Mouse (Mus musculus): Measurements from ENCODE around the gene Cdkn1b. TPM values are rescaled to one million over a fixed set of nuclear protein-coding genes. Genes with fewer than 3 reads are reported as not detected.

The Cdkn1b gene
- 21.7 and 24.1 TPM in 2 replicates for polyA plus RNA-seq (2015; fragmentation: Nextera tagmentation; extraction: Ambion mirVana)

- peaks cover 46% of the 10 kb centered on the region for H3K4me1 ChIP-seq (replicated peaks)
- 0 out of 2 replicates have a peak, but pooled peaks cover 6% of the 10 kb centered on the region for H3K36me3 ChIP-seq
- H3K4me2 ChIP-seq, result peak within 1 kb of the TSS; percentile 71
- peak; percentile 97 for ATAC-seq (ENCODE audit: low read depth)
- no peaks in the 10 kb centered on the region for H3K9me3 ChIP-seq
- H3K9ac ChIP-seq, result peak within 1 kb of the TSS; percentile 96
- peak within 1 kb of the TSS; percentile 95 for H3K4me3 ChIP-seq
- WGBS, result under 1% methylated on average over 76 of the region's 77 CpGs
- H3K27me3 ChIP-seq, result peaks cover 10% of the 10 kb centered on the region
- peak within 1 kb of the TSS; percentile 98 for H3K27ac ChIP-seq (replicated peaks)
Observed at GRCm38 (mm10) chr6:134920190-134921013, at the start of gene Cdkn1b. Gene Cdkn1b (plus strand): TSS chr6:134920401.

DNA sequence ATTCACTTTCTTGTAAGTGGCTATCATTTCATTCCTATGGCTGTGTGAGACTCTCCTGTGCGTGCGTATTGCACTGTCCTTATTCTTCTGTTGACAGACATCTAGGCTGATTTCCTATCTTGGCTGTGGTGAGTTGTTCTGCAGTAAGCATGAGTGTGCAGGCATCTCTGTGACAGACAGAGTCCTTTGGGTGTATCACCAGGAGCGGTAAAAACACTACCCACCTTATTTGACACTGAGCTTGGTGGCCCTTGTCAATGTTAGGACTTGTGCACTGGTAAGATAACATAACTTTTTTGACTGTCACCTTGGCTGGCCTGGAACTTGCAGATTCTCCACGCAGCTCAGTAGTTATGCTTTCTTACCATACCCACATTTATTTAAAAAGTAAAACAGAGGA is 49.3 kb upstream of the Cdkn1b start:
- ATAC-seq (ENCODE audit: low read depth), result no peak
- peaks cover 74% of the 10 kb centered on the region for H3K36me3 ChIP-seq
- no peaks in the 10 kb centered on the region for H3K27me3 ChIP-seq
- no peaks in the 10 kb centered on the region for H3K4me1 ChIP-seq (replicated peaks)
- no peak overlapping the region for H3K4me3 ChIP-seq
- WGBS, result 95% methylated on average over 4 of the region's 4 CpGs
- no peak overlapping the region for H3K9ac ChIP-seq
- H3K9me3 ChIP-seq, result no peaks in the 10 kb centered on the region
- no peak overlapping the region for H3K27ac ChIP-seq (replicated peaks)
- H3K4me2 ChIP-seq, result no peak overlapping the region

DNA sequence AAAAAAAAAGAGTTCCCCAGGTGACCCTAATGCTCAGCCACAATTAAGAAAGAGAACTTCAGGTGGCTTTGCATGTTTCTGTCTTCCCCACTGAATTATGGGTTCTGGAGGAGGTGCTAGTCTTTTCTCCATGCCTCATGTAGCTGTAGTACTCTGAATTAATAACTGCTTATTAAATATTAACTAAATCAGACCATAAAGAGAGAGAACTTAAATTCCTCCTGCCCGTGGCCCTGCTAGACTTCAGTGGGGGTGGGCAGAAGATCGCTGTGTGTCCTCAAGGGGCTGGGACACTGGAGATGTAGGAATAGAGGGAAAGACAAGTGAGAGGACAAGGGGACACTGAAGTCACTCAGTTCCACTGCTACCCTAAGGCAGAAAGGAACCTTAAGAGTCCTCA is 48.0 kb upstream of the Cdkn1b start:
- Histone ChIP-seq H3K36me3 (peaks cover 74% of the 10 kb centered on the region), H3K4me1 (replicated peaks) (no peaks in the 10 kb centered on the region), H3K27me3 (no peaks in the 10 kb centered on the region), H3K4me3 (no peak overlapping the region), H3K9me3 (no peaks in the 10 kb centered on the region), H3K9ac (no peak overlapping the region), H3K27ac (replicated peaks) (no peak overlapping the region), H3K4me2 (no peak overlapping the region)
- 85% methylated on average over 2 of the region's 2 CpGs for WGBS
- ATAC-seq (ENCODE audit: low read depth), result no peak

GRCm38 (mm10) chr6:134873018-134873417 is 47.2 kb upstream of the Cdkn1b start:
- H3K27me3 ChIP-seq, result no peaks in the 10 kb centered on the region
- peaks cover 66% of the 10 kb centered on the region for H3K36me3 ChIP-seq
- H3K9ac ChIP-seq, result no peak overlapping the region
- H3K27ac ChIP-seq (replicated peaks), result no peak overlapping the region
- no peak overlapping the region for H3K4me2 ChIP-seq
- no peak overlapping the region for H3K4me3 ChIP-seq
- no peak for ATAC-seq (ENCODE audit: low read depth)
- no peaks in the 10 kb centered on the region for H3K4me1 ChIP-seq (replicated peaks)
- no peaks in the 10 kb centered on the region for H3K9me3 ChIP-seq
- 87% methylated on average over 2 of the region's 2 CpGs for WGBS

DNA sequence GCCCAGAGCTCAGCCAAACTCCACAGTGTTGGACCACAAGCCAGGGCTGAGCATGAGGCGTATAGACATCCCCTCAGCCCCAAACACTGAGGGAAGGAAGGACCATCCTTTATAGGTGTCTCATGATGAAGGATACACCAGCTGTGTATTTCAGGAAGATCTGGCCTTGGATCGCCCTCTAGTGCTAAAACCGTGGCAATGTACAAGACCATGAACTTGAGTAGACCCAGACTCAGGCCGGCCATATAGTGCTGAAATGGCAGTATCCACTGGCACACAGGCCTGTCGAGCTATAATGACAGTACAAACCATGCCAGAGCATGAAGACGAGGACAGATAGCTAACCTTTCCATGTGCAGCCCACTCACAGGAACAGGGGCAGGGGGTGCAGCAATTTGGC is 43.4 kb upstream of the Cdkn1b start:
- no peak for ATAC-seq (ENCODE audit: low read depth)
- Histone ChIP-seq H3K9ac (no peak overlapping the region), H3K36me3 (peaks cover 32% of the 10 kb centered on the region), H3K4me2 (no peak overlapping the region), H3K4me1 (replicated peaks) (peaks cover 22% of the 10 kb centered on the region), H3K4me3 (no peak overlapping the region), H3K27ac (replicated peaks) (no peak overlapping the region), H3K27me3 (no peaks in the 10 kb centered on the region), H3K9me3 (no peaks in the 10 kb centered on the region)
- 77% methylated on average over 6 of the region's 6 CpGs for WGBS

DNA sequence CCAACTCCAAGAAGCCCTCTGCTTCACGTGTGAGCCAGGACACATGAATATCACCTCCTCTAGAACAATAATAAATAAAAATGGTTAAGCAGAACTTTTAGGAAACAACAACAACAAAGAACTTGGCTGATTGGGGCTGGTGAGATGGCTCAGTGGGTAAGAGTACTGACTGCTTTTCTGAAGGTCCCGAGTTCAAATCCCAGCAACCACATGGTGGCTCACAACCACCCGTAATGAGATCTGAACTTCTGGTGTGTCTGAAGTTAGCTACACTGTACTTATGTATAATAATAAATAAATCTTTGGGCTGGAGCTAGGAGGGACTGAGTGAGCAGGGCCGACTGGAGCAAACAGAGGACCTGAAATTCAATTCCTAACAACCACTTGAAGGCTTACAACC is 42.9 kb upstream of the Cdkn1b start:
- H3K4me2 ChIP-seq, result no peak overlapping the region
- no peaks in the 10 kb centered on the region for H3K9me3 ChIP-seq
- H3K4me3 ChIP-seq, result no peak overlapping the region
- H3K36me3 ChIP-seq, result peaks cover 34% of the 10 kb centered on the region
- peaks cover 22% of the 10 kb centered on the region for H3K4me1 ChIP-seq (replicated peaks)
- no peak for ATAC-seq (ENCODE audit: low read depth)
- no peak overlapping the region for H3K9ac ChIP-seq
- H3K27ac ChIP-seq (replicated peaks), result no peak overlapping the region
- 92% methylated on average over 4 of the region's 4 CpGs for WGBS
- H3K27me3 ChIP-seq, result no peaks in the 10 kb centered on the region

DNA sequence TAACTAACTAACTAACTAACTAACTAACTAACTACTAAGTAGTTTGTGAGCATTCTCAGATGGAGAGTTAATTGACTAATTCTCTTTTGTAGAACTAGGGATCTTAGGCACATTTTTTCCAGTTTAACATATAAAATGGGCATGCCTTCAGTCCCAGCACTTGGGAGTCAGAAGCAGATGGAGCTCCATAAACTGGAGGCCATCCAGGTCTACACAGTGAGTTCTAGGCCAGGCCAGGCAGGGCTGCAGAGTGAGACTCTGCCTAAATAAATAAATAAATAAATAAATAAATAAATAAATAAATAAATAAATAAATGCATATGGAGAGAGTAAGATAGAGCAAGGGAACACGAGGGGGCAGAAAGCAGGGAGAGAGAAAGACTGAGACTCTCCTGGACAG is 42.3 kb upstream of the Cdkn1b start:
- Histone ChIP-seq H3K27me3 (no peaks in the 10 kb centered on the region), H3K36me3 (peaks cover 39% of the 10 kb centered on the region), H3K9me3 (no peaks in the 10 kb centered on the region), H3K4me1 (replicated peaks) (peaks cover 27% of the 10 kb centered on the region), H3K4me2 (no peak overlapping the region), H3K9ac (no peak overlapping the region), H3K27ac (replicated peaks) (no peak overlapping the region), H3K4me3 (no peak overlapping the region)
- ATAC-seq (ENCODE audit: low read depth), result no peak
- 79% methylated on average over 1 of the region's 1 CpGs for WGBS

DNA sequence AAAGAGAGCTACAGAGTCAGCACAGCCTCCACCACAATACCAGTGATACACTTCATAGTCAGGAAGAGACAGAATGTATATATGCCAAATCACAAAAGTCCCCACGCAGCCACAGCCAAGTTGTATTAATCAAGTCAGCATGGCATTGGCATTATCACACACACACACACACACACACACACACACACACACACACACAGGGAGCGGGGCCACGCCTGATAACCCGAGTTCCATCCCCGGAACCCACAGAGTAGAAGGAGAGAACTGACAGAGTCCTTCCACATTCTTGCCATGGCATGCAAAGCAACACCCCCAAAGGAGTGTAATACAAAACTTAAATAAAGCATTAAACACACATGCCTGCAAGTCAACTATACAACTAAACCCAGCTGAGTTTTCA is 40.6 kb upstream of the Cdkn1b start:
- no peak overlapping the region for H3K4me3 ChIP-seq
- peaks cover 26% of the 10 kb centered on the region for H3K36me3 ChIP-seq

DNA sequence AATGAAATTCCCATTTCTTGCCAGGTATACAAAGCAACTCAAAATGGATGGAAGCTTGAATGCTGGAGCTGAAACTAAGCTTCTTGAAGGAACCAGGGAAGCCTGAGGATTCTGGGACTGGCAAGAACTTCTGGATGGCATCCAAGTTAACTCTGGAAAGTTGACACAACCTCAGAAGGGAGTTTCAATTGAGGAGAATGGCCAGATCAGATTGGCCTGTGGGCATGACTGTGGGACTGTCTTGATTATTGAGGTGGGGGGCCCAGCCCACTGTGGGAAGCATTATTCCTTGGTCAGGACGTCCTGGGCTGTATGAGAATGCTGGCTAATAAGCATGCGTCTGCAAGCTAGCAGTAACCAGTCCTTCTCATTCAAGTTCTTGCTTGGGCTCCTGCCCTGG is 40.2 kb upstream of the Cdkn1b start:
- H3K36me3 ChIP-seq, result peaks cover 26% of the 10 kb centered on the region
- H3K4me1 ChIP-seq (replicated peaks), result peaks cover 49% of the 10 kb centered on the region
- H3K27ac ChIP-seq (replicated peaks), result no peak overlapping the region
- WGBS, result 57% methylated on average over 2 of the region's 2 CpGs
- H3K9me3 ChIP-seq, result no peaks in the 10 kb centered on the region
- no peaks in the 10 kb centered on the region for H3K27me3 ChIP-seq
- no peak overlapping the region for H3K4me3 ChIP-seq
- ATAC-seq (ENCODE audit: low read depth), result no peak
- no peak overlapping the region for H3K9ac ChIP-seq
- H3K4me2 ChIP-seq, result no peak overlapping the region

More for the DNA sequence above, 40.6 kb upstream of the Cdkn1b start:
- WGBS, result 87% methylated on average over 5 of the region's 5 CpGs
- Histone ChIP-seq H3K27ac (replicated peaks) (no peak overlapping the region), H3K9ac (no peak overlapping the region), H3K4me1 (replicated peaks) (peaks cover 44% of the 10 kb centered on the region), H3K9me3 (no peaks in the 10 kb centered on the region), H3K4me2 (no peak overlapping the region), H3K27me3 (no peaks in the 10 kb centered on the region)
- ATAC-seq (ENCODE audit: low read depth), result no peak

GRCm38 (mm10) chr6:134883661-134884060 is 36.5 kb upstream of the Cdkn1b start:
- no peak overlapping the region for H3K4me2 ChIP-seq
- ATAC-seq (ENCODE audit: low read depth), result no peak
- H3K9ac ChIP-seq, result no peak overlapping the region
- no peaks in the 10 kb centered on the region for H3K27me3 ChIP-seq
- no peak overlapping the region for H3K4me3 ChIP-seq
- 88% methylated on average over 4 of the region's 4 CpGs for WGBS
- H3K9me3 ChIP-seq, result no peaks in the 10 kb centered on the region
- H3K27ac ChIP-seq (replicated peaks), result no peak overlapping the region
- peaks cover 75% of the 10 kb centered on the region for H3K4me1 ChIP-seq (replicated peaks)
- H3K36me3 ChIP-seq, result peaks cover 13% of the 10 kb centered on the region

- peak overlapping the region; percentile 65; the same call in 1 of the 2 replicates for H3K4me3 ChIP-seq
- ATAC-seq (ENCODE audit: low read depth), result no peak
- peaks cover 74% of the 10 kb centered on the region for H3K4me1 ChIP-seq (replicated peaks)
Observed at GRCm38 (mm10) chr6:134885515-134885914, 34.7 kb upstream of the Cdkn1b start.

GRCm38 (mm10) chr6:134886475-134886874 is 33.7 kb upstream of the Cdkn1b start:
- Histone ChIP-seq H3K27me3 (no peaks in the 10 kb centered on the region), H3K27ac (replicated peaks) (peak overlapping the region; percentile 95), H3K4me2 (peak overlapping the region; percentile 62), H3K36me3 (peaks cover 13% of the 10 kb centered on the region), H3K4me3 (peak overlapping the region; percentile 65), H3K9me3 (no peaks in the 10 kb centered on the region), H3K4me1 (replicated peaks) (peaks cover 64% of the 10 kb centered on the region), H3K9ac (peak overlapping the region; percentile 88)
- no peak for ATAC-seq (ENCODE audit: low read depth)
- 65% methylated on average over 8 of the region's 8 CpGs for WGBS

More at GRCm38 (mm10) chr6:134885515-134885914, 34.7 kb upstream of the Cdkn1b start:
- WGBS, result 94% methylated on average over 2 of the region's 2 CpGs
- H3K27ac ChIP-seq (replicated peaks), result no peak overlapping the region
- H3K27me3 ChIP-seq, result no peaks in the 10 kb centered on the region
- peak overlapping the region; percentile 62 for H3K4me2 ChIP-seq
- peak overlapping the region; percentile 88; the same call in 1 of the 2 replicates for H3K9ac ChIP-seq
- H3K36me3 ChIP-seq, result peaks cover 13% of the 10 kb centered on the region
- no peaks in the 10 kb centered on the region for H3K9me3 ChIP-seq
